Mouse (Mus musculus): ENCODE data around the gene Gper1.

DNA sequence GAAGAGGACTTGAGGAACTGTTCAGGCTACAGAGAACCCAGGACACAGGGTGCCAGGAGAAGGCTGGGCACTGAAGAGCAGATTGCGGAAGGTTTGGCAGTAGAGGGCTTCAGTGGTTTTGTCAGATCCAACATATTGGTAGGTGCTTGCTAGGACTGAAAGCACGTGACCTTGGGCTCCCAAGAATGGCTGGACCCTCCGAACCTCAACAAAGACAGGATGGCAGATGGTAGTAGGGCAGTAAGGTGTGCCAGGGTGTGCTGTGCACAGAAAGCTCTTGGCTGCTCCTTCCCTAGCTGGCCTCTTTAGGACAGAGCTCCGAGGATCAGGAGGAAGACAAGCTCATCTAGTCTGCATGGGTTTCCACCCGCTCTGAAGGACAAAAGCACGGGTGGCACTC lies 11.8 kb upstream of the Gper1 start:
- TF ChIP-seq GATA1 (IDR thresholded peaks at IDR 0.05; ENCODE audit: borderline replicate concordance, low read length): no peak
- TF ChIP-seq FLI1 (IDR thresholded peaks at IDR 0.05; ENCODE audit: low read length): no peak
